Mouse (Mus musculus) spleen, adult 2 months (tissue): ENCODE results near the gene Telo2.

ENCODE experiments used
- CTCF ChIP-seq: fragments of 200-500 bp; IDR thresholded peaks from 2 replicates; pipeline ENCODE4 v1.5.1; 2011; ENCODE audit warnings: mild to moderate bottlenecking, inconsistent platforms; ENCODE audit not compliant: insufficient read depth, insufficient read length, insufficient replicate concordance; ENCODE audit errors: extremely low read depth
- POLR2A ChIP-seq: fragments of 200-500 bp; IDR thresholded peaks from 2 replicates; pipeline ENCODE4 v1.6.1; 2011; ENCODE audit warnings: low read depth, low read length, inconsistent platforms

DNA sequence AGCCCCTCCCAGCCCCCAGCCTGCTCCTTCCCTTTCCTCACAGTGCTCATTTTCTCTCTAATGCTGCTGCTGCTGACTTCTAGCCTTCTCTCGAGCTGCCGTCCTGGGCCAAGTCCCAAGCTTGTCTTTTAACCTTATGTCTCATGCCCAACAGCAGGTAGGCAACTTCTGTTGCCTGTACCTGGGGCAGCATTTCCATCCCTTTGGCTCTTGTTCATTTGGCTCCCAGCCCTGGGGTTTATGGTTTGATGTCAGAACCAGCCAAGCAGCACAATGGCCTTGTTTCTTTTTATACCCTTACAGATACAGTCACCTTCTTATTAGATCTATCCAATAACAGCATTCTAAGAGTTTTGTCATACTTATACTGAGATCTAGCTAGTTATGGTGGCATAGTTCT, 19.5 kb downstream of the Telo2 start:
- TF ChIP-seq CTCF (no peak), POLR2A (no peak)
